Mouse (Mus musculus) myocyte (in vitro differentiated cells): ENCODE data around the gene Misp. TPM values are rescaled to one million over a fixed set of nuclear protein-coding genes. Genes with fewer than 3 reads are reported as not detected.
A peak's percentile ranks its signal among the peaks of the same experiment; 100 is the strongest.

Experiments
- H3K27me3 ChIP-seq: one replicate; pipeline ENCODE4 v1.6.1; 2011; ENCODE audit not compliant: control insufficient read depth, insufficient read depth, insufficient read length
- H3K36me3 ChIP-seq: one replicate; pipeline ENCODE4 v1.6.1; 2011; ENCODE audit not compliant: control insufficient read depth, insufficient read depth
- H3K4me2 ChIP-seq: one replicate; pipeline ENCODE4 v1.6.1; 2011; ENCODE audit warnings: low read depth, control low read depth
- H3K4me3 ChIP-seq: one replicate; pipeline ENCODE4 v1.5.1; 2011; ENCODE audit warnings: mild to moderate bottlenecking, control low read depth, moderate library complexity
- H3K79me2 ChIP-seq: one replicate; pipeline ENCODE4 v1.6.1; 2011; ENCODE audit not compliant: control insufficient read depth, insufficient read depth
- H3ac ChIP-seq: one replicate; pipeline ENCODE4 v1.6.1; 2011; ENCODE audit not compliant: control insufficient read depth, insufficient read length
- CEBPB ChIP-seq: IDR thresholded peaks from 2 replicates; pipeline ENCODE4 v1.6.1; 2011; ENCODE audit warnings: mild to moderate bottlenecking, moderate library complexity; ENCODE audit not compliant: poor library complexity, insufficient read depth, severe bottlenecking
- E2F4 ChIP-seq: IDR thresholded peaks from one replicate; pipeline ENCODE4 v1.6.1; 2011; ENCODE audit warnings: mild to moderate bottlenecking, control low read depth, moderate library complexity; ENCODE audit not compliant: insufficient read depth
- MAX ChIP-seq: IDR thresholded peaks from one replicate; pipeline ENCODE4 v1.6.1; 2011; ENCODE audit warnings: low read depth, mild to moderate bottlenecking, control low read depth
- MYOD1 ChIP-seq, 3 experiments: IDR thresholded peaks; one replicate each; pipeline ENCODE4 v1.6.1; 2011; ENCODE audit warnings: control low read depth in 2 of 3, low read depth in 2 of 3, mild to moderate bottlenecking in 2 of 3, moderate library complexity in 1 of 3; ENCODE audit not compliant: insufficient read length in 2 of 3, control insufficient read depth in 1 of 3
- MYOG ChIP-seq, 3 experiments: IDR thresholded peaks; one replicate each; pipeline ENCODE4 v1.6.1; 2011; ENCODE audit warnings: control low read depth in 2 of 3, low read depth in 2 of 3, mild to moderate bottlenecking in 2 of 3; ENCODE audit not compliant: insufficient read length in 2 of 3, control insufficient read depth in 1 of 3, insufficient read depth in 1 of 3
- POLR2A ChIP-seq: IDR thresholded peaks from one replicate; pipeline ENCODE4 v1.6.1; 2011; ENCODE audit warnings: low read depth, mild to moderate bottlenecking, control low read depth, moderate library complexity; ENCODE audit not compliant: insufficient read length
- POLR2AphosphoS2 ChIP-seq: IDR thresholded peaks from one replicate; pipeline ENCODE4 v1.6.1; 2011; ENCODE audit warnings: low read depth, control low read depth; ENCODE audit not compliant: insufficient read length
- REST ChIP-seq: IDR thresholded peaks from one replicate; pipeline ENCODE4 v1.6.1; 2011; ENCODE audit warnings: mild to moderate bottlenecking, control low read depth, moderate library complexity; ENCODE audit not compliant: insufficient read depth, insufficient read length
- SRF ChIP-seq: IDR thresholded peaks from one replicate; pipeline ENCODE4 v1.6.1; 2011; ENCODE audit warnings: low read depth; ENCODE audit not compliant: control insufficient read depth, insufficient read length
- TCF12 ChIP-seq: IDR thresholded peaks from one replicate; pipeline ENCODE4 v1.6.1; 2011; ENCODE audit warnings: mild to moderate bottlenecking, control low read depth; ENCODE audit not compliant: poor library complexity, insufficient read depth, severe bottlenecking
- TCF3 ChIP-seq: IDR thresholded peaks from one replicate; pipeline ENCODE4 v1.6.1; 2011; ENCODE audit warnings: low read depth, control low read depth; ENCODE audit not compliant: insufficient read length
- USF1 ChIP-seq: IDR thresholded peaks from one replicate; pipeline ENCODE4 v1.6.1; 2011; ENCODE audit warnings: low read depth, mild to moderate bottlenecking, control low read depth, moderate library complexity
- polyA plus RNA-seq: library from polyadenylated mRNA; unstranded; fragments of >200 nt; fragmentation: generic; extraction: Trizol; gene quantifications from one replicate; pipeline ENCODE4 v1.2.1, GENCODE M21; 2012; ENCODE audit warnings: missing spikeins

Misp gene
- polyA plus RNA-seq, 1 experiment: 0.06 TPM

GRCm38 (mm10) chr10:79820277-79820676, 512 bp upstream of the Misp start:
- Histone ChIP-seq H3K79me2 (no peaks in the 10 kb centered on the region), H3K4me2 (no peak overlapping the region), H3K27me3 (no peaks in the 10 kb centered on the region), H3K4me3 (no peak overlapping the region), H3ac (no peak overlapping the region), H3K36me3 (peaks cover 6% of the 10 kb centered on the region)
- TF ChIP-seq USF1: no peak
- TF ChIP-seq MAX: no peak
- no peak for TF ChIP-seq MYOD1 (IDR thresholded peaks at IDR 0.05; ENCODE audit: control insufficient read depth in 1 of 3, insufficient read length in 2 of 3, low read depth in 2 of 3)
- TF ChIP-seq POLR2AphosphoS2: no peak
- no peak for TF ChIP-seq TCF12
- no peak for TF ChIP-seq POLR2A
- TF ChIP-seq MYOG (IDR thresholded peaks at IDR 0.05; ENCODE audit: control insufficient read depth in 1 of 3, insufficient read depth in 1 of 3, insufficient read length in 2 of 3, low read depth in 2 of 3): no peak
- no peak for TF ChIP-seq CEBPB
- TF ChIP-seq REST: no peak
- no peak for TF ChIP-seq TCF3

DNA sequence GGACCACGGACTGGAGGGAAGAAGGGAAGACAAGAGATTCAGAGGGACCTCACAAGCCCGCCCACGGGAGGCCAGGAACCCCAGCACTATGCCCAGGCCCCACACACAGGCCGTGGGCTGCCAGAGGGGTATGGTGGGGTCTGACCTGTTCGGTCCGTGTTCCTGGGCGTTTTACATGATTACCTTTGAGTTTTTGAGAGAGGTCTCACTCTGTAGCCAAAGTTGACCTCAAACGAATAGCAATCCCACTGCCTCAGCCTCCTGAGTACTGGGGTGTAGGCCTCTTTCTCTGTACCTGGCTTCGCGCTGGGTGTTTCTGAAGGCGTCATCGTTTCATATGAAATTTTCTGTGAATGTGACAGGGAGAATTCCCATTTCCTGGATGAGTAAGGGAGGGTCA, 942 bp downstream of the Misp start:
- no peak overlapping the region for H3ac ChIP-seq

GRCm38 (mm10) chr10:79822372-79822771, 1.6 kb downstream of the Misp start:
- H3ac ChIP-seq: no peak overlapping the region
- H3K36me3 ChIP-seq: no peaks in the 10 kb centered on the region
- H3K27me3 ChIP-seq: peaks cover 11% of the 10 kb centered on the region
- TF ChIP-seq REST (no peak), TCF12 (no peak), MYOG (IDR thresholded peaks at IDR 0.05; ENCODE audit: control insufficient read depth in 1 of 3, insufficient read depth in 1 of 3, insufficient read length in 2 of 3, low read depth in 2 of 3) (no peak), E2F4 (no peak), MYOD1 (IDR thresholded peaks at IDR 0.05; ENCODE audit: control insufficient read depth in 1 of 3, insufficient read length in 2 of 3, low read depth in 2 of 3) (no peak), POLR2A (no peak), SRF (no peak), USF1 (no peak), MAX (no peak), TCF3 (no peak), POLR2AphosphoS2 (no peak), CEBPB (no peak)
- H3K79me2 ChIP-seq: no peaks in the 10 kb centered on the region
- no peak overlapping the region for H3K4me3 ChIP-seq
- H3K4me2 ChIP-seq: no peak overlapping the region

More for the DNA sequence above, 942 bp downstream of the Misp start:
- no peaks in the 10 kb centered on the region for H3K79me2 ChIP-seq
- H3K4me3 ChIP-seq: no peak overlapping the region
- TF ChIP-seq USF1: no peak
- TF ChIP-seq MYOG (IDR thresholded peaks at IDR 0.05; ENCODE audit: control insufficient read depth in 1 of 3, insufficient read depth in 1 of 3, insufficient read length in 2 of 3, low read depth in 2 of 3): no peak
- TF ChIP-seq TCF3: no peak
- no peak for TF ChIP-seq MAX
- no peak for TF ChIP-seq E2F4
- no peak for TF ChIP-seq SRF
- no peak for TF ChIP-seq MYOD1 (IDR thresholded peaks at IDR 0.05; ENCODE audit: control insufficient read depth in 1 of 3, insufficient read length in 2 of 3, low read depth in 2 of 3)
- TF ChIP-seq REST: no peak
- TF ChIP-seq POLR2AphosphoS2: no peak
- no peak for TF ChIP-seq POLR2A
- peaks cover 5% of the 10 kb centered on the region for H3K27me3 ChIP-seq
- peaks cover 2% of the 10 kb centered on the region for H3K36me3 ChIP-seq
- H3K4me2 ChIP-seq: no peak overlapping the region

GRCm38 (mm10) chr10:79823011-79823410, 2.2 kb downstream of the Misp start:
- no peak overlapping the region for H3K4me3 ChIP-seq
- H3ac ChIP-seq: no peak overlapping the region
- H3K79me2 ChIP-seq: no peaks in the 10 kb centered on the region
- TF ChIP-seq MYOG (IDR thresholded peaks at IDR 0.05; ENCODE audit: control insufficient read depth in 1 of 3, insufficient read depth in 1 of 3, insufficient read length in 2 of 3, low read depth in 2 of 3): no peak
- no peak for TF ChIP-seq USF1
- TF ChIP-seq TCF3: no peak
- TF ChIP-seq E2F4: no peak
- TF ChIP-seq TCF12: no peak
- H3K36me3 ChIP-seq: no peaks in the 10 kb centered on the region
- peaks cover 11% of the 10 kb centered on the region for H3K27me3 ChIP-seq
- no peak overlapping the region for H3K4me2 ChIP-seq

GRCm38 (mm10) chr10:79824413-79824812, 3.6 kb downstream of the Misp start:
- Histone ChIP-seq H3K4me2 (peak overlapping the region; percentile 74), H3K79me2 (no peaks in the 10 kb centered on the region), H3K4me3 (no peak overlapping the region), H3K36me3 (no peaks in the 10 kb centered on the region), H3ac (no peak overlapping the region), H3K27me3 (peaks cover 20% of the 10 kb centered on the region)
- TF ChIP-seq SRF: no peak
- no peak for TF ChIP-seq TCF12
- peak in 1 of 3 experiments; percentile 22 for TF ChIP-seq MYOD1 (IDR thresholded peaks at IDR 0.05; ENCODE audit: control insufficient read depth in 1 of 3, insufficient read length in 2 of 3, low read depth in 2 of 3)
